Mouse (Mus musculus) ovary, postnatal 10 days (tissue): ENCODE measurements around the gene Ssh1.

Source experiments
- DNase-seq: peaks from one replicate; pipeline ENCODE4 v3.0.0; 2022; ENCODE audit warnings: low spot score

The Ssh1 gene

DNA sequence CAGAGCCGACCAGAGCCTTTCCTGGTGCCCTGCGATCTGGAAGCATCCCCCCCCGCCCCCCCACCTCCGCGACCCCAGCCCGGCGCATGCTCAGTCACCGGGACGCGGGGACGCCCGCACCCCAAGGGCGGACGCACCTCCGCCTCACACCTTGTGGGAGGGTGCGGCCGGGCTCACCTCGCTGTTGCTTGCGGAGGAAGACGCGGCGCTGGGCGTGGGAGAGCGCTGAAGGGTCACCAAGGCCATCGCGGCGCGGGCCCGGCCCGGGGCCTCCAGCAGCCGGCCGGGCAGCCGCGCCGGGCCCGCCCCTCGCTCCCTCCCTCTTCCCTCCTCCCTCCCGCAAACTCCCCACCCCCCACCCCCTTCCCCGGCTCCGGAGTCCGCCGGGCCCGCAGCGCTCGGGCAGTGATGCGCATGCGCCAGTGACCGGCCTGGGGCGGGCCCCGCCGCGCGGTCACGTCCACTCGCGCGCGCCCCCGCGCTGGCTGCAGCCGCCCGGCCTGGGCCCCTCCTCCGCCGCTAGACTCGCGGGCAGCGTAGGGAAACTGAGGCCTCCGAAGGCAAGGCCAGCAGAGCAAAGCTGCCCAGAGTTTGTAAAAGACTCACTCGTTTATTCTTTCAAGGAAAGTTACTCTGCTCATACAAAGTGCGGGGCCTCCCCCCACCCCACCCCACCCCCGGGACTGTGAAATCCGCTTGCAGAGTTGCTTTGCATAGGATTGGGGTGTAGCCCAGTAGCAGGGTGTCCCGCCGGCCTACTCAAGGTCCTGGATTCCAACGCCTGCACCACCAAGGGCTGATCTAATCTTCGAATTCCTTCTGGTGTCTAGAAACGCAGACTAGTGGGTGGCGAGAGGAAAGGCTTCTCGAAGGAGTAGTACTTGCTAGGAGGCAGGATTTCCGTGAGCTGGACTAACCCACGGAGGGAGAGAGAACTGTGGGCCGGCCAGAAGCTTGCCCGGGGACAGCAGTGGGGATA lies at the start of gene Ssh1:
Gene Ssh1 (minus strand): TSS at position 408 of the 979 bp plus-strand sequence.
- peak; percentile 86 for DNase-seq

- DNase-seq = no peak
Measured at GRCm38 (mm10) chr5:114041327-114041930, 47.7 kb upstream of the Ssh1 start.

DNA sequence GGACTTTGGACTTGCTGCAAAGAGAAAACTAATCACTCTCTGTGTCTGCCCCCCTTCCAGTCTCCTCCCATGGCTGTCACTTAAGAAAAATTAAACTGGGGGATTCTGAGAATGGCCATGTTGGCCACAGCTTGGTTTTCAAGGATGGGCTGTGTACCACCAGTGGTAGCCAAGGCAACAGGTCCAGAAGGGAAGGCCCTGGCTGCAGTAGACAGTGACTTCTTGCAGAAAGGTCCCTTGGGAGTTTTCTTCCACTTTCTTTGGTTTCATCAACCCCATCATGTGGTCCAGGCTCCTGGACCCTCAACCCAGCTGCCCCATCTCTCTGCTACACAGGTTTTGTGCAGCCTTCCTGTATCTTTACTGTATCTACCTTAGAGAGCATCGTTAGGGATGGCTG lies 47.2 kb upstream of the Ssh1 start:
- DNase-seq = no peak

DNA sequence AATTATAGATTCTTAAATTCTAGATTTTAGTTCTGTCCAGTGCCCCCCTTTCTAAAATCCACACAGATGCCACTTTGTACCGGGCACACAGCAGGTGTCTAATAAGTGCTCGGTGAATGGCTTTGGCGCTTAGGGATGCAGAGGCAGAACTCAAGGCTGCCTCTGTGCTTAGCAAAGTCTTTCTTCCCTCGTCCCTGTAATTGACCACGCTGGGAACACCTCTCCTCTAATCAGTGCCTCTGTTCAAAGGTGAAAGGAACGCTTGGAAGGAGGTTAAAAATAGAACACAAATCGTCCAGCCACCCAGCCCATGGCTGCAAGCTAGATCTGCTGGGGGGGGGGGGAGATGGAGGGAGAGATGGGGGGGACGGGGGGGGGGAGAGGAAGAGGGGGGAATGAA lies 46.8 kb upstream of the Ssh1 start:
- DNase-seq = no peak

DNA sequence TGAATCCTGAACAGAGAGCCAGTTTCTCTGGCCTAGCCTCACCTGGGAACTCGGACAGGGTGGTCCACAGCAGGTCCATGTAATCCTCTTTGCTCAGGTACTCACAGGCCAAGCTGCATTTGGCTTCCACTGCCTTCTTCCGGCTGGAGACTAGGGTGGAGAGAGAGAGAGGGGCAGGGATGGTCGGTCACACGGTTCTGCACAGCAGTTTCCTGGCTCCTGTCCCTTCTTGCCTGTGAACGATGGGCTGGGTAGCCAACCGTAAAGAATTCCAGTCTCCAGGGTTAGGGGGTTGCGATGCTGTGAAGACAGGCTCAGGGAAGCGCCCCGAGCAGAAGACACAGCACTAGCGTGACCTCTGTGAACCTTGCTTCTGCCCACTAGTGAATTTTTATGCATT lies 41.4 kb upstream of the Ssh1 start:
- no peak for DNase-seq

DNA sequence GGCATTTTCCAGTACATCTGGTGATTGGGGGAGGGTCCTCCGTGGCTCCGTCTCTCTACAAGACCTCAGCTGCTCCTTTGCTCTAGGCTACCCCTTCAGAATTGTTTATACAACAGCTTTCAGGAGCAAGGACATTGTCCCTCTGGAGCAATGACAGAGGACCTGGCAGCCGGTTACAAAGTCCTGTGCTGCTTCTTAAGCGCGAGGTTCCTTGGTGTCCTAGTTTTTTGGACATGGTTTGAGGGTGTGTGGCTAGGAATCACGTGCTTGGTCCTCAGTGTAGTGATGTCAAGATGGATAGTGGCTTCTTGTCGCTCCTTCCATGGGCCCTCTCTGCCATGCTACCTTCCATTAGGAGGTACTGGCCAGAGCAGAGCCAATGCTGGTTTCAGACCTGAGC lies 40.7 kb upstream of the Ssh1 start:
- no peak for DNase-seq

DNA sequence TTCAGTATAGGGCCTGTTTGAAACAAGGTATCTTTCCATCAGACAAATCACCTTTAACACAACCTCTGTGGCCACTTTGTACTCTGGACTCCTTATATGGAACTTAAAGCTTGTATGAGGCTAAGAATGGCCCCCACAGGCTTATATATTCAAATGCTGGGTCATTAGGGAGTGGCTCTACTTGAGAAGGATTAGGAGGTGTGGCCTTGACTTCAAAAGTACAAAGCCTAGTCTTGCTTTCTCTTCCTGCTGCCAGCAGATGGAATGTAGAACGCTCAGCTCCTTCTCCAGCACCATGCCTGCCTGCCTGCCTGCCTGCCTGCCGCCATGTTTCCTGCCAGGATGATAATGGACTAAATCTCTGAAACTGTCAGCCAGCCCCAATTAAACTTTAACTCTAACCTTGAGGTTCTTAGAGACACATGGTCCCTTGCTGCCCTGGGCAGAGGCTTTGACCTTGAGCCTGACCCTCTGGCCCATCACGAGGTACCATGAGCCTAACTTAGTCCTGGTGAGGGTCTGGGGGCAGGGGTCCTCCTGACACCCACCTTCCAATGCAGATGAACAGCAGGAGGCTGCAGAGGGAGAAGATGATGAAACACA lies 38.6 kb upstream of the Ssh1 start:
- no peak for DNase-seq

DNA sequence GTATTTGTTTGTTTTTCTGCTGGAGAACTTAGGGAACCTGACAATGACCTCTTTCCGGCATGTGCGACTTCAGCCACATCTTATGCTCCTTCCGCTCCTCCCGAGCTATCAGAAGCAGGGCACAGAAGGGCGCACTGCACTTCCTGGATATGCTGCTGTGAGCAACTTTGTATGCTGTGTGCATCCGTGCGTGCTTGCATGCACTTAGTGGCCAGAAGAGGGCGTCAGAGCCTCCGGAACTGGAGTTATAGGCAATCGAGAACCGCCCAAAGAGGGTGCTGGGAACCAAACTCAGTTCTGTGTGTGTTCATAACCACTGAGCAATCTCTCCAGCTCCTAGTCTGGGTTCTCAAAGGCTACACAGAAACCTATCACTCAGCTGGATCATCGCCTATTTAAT lies 37.0 kb upstream of the Ssh1 start:
- DNase-seq = no peak

GRCm38 (mm10) chr5:114028111-114028510 lies 34.4 kb upstream of the Ssh1 start:
- DNase-seq = no peak

DNA sequence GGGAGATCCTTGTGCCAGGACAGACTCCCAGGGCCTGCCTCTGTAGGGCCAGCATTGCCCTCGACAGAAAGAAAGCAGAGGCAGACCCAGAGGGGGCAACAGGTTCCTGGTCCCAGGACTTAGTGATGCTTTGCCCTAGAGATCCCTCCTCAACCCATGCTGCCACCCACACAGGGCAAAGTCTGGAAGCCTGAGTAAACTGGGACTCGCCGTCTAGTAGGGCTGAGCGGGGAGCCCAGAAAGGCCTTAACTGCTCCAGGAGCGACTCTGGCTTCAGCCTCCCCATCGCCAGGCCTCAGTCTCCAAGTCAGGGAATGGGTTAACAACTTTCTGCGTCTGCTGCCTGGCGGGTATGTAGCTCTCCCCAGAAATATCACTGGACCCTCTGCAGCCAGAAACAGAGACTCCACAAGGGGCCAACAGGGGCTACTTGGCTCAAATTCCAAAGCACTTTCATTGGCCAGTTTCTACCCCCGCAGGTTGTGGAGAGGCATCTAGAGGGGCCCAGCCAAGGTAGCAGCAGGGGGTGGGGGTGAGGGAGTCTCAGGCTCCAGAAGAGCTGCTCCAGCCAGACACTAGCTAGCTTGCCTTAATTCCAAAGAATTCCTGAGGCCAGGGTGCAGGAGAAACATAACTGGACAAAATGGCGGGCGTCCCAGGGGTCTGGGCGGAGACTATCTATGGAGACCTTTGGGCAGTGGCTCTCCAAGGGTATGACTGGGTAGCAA lies 33.7 kb upstream of the Ssh1 start:
- no peak for DNase-seq

DNA sequence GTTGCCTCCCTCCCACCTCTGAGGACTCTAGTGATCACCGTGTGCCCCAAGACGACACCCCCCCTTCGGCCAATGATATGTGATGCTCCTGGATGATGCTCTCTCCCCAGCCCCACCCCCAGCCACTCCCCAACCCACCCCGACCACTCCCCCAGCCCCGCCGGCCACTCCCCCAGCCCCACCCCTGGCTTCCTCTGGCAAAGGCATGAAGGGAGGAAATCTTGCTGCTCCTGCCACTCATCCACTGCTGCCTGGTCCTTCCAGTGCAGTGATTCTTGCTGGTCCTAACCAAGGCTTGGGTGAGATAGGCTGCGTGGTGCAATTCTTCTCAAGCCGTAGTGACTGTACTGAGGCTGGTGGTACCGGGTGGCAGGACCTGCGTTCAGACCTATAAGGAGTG lies 31.2 kb upstream of the Ssh1 start:
- no peak for DNase-seq

GRCm38 (mm10) chr5:114024390-114024789 lies 30.7 kb upstream of the Ssh1 start:
- DNase-seq = no peak

- DNase-seq = no peak
Measured at GRCm38 (mm10) chr5:114015121-114015520, 21.4 kb upstream of the Ssh1 start.

GRCm38 (mm10) chr5:114009049-114009448 lies 15.4 kb upstream of the Ssh1 start:
- DNase-seq = no peak

- DNase-seq = no peak
Measured at GRCm38 (mm10) chr5:114007753-114008453, 14.2 kb upstream of the Ssh1 start.

DNA sequence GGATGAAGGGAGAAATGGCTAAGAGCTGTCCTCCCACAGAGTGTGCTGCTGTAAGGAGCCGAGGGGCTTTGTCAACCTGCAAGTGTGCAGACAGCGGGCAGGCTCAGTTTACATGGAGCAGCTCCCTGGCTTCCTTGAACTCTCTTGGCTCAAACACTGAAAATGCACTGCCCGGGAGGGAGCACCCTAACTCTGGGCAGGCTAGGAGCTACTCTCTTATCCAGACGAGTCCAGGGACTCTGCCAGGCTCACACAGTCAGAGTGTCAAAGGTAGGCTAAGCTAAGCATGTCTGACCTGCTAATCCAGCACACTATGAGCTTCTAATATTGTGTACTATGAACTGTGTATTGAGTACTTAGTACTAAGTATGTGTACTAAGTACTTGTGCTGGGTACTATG lies 13.3 kb upstream of the Ssh1 start:
- no peak for DNase-seq

GRCm38 (mm10) chr5:114005100-114005499 lies 11.4 kb upstream of the Ssh1 start:
- DNase-seq = no peak

DNA sequence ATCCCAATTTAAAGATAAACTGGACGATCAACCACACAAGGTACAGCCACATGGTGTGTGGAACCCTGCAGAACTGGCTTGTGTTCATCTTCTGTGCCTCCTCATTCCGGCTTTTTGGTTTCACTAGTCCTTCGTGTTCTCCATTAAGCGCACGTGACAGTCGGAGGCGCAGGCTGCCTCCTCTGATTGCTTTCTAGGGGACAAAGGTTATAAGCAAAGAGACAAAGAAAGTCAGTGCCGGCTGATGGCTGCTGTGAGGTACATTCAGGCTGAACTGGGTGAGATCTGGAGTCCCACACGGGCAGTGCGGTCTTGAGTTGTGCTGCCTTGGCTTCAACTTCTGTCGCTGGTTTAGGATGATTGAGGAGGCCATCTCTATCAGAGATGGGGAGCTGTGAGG lies 10.9 kb upstream of the Ssh1 start:
- no peak for DNase-seq

DNA sequence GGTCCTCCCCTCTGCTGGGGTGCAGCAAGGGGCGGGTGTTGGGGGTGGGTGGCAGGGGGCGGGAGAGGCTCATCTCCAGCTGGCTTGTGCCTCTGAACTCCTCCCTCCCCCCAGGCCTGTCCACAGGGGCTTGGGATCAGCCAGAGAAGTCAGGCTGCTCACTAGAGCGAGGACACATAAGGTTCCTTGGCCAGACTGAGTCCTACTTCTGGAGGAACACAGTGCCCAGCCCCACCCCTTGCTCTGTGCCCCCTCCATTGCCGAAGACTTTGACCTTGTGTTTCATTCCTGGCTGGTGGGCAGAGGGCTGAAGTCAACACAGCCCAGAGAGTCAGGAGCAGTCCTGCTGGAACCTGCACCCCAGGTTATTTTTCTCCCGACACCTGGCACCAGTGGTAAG lies 9.8 kb upstream of the Ssh1 start, which contains the start of gene Dao:
Gene Dao (plus strand): TSS at position 162 of the 400 bp plus-strand sequence.
- no peak for DNase-seq

- no peak for DNase-seq
Measured at GRCm38 (mm10) chr5:113999382-113999781, 5.7 kb upstream of the Ssh1 start.

GRCm38 (mm10) chr5:113996458-113996857 lies 2.8 kb upstream of the Ssh1 start:
- DNase-seq = no peak

GRCm38 (mm10) chr5:113993031-113993486 lies 635 bp downstream of the Ssh1 start:
- no peak for DNase-seq
